Mouse (Mus musculus): ENCODE measurements around the gene Shc1. TPM values are rescaled to one million over a fixed set of nuclear protein-coding genes. Genes with fewer than 3 reads are reported as not detected.

Shc1 gene
- polyA plus RNA-seq, 1 experiment from 2014 or later: 14.3 TPM

DNA sequence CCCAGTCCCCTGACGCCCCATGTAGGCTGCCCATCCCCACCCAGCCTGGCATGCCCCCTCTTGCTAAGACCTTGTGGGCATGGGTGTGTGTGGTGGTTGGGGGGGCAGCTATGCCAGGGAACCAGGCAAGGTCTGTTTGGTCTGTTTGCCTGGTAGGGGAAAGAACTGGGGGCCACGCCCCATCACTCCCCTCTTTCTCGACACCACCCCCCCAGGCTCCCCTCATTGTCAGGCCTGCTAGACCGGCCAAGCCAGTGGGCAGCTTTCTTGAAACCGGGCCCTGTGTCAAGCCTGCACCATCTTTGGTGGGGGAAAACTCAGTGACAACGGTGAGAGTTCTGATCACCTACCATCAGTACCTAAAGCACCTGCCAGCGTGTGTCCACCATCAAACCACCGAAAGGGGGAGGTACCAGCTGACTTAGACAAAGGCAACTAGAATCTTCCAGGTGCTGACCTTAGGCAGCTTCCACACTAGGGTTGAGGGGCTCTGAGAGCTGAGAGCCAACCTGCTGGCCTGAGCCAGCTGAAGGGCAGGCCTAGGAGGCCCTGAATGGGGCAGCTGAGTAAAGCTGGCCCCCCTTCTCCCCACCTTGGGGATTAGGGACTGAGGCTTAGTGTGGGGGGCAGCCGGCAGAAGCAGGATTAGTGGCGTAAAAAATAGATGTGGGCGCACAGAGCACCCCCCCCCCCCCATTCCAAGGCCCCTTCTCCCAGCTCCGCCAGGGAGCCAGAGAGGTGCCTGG lies 33.7 kb upstream of the Shc1 start:
- Histone ChIP-seq H3K9me3 (no peaks in the 10 kb centered on the region), H3K4me3 (no peak overlapping the region), H3K4me1 (peaks cover 11% of the 10 kb centered on the region), H3K4me2 (replicated peaks) (no peak overlapping the region), H3K27ac (replicated peaks) (no peak overlapping the region), H3K27me3 (no peaks in the 10 kb centered on the region), H3K36me3 (no peaks in the 10 kb centered on the region), H3K9ac (replicated peaks) (no peak overlapping the region)
- no peak for ATAC-seq (replicated peaks)
- 49% methylated on average over 12 of the region's 12 CpGs for WGBS

DNA sequence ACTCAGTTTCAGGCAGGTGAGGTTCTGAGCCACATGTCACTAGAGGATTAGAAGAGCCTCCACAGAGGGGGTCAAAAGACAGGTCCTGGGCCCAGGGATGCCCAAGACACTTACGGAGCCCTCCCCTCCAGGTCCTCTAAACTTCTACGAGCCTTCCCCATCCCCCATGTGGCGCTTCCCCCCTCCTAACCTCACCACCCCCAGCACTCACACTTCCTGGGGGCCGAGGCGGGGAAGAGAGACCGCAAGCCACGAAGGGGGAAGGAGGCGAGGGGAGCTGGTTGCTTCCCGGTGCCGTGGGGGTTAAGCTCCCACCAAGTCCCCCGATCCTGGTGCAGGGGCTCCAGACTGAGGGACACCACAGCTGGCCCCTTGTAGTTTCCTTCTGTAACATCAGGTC lies 32.8 kb upstream of the Shc1 start:
- H3K9me3 ChIP-seq: no peaks in the 10 kb centered on the region
- H3K9ac ChIP-seq (replicated peaks): no peak overlapping the region
- no peak overlapping the region for H3K27ac ChIP-seq (replicated peaks)
- ATAC-seq (replicated peaks): no peak
- no peak overlapping the region for H3K4me3 ChIP-seq
- no peaks in the 10 kb centered on the region for H3K36me3 ChIP-seq
- 46% methylated on average over 11 of the region's 11 CpGs for WGBS
- no peaks in the 10 kb centered on the region for H3K27me3 ChIP-seq
- H3K4me1 ChIP-seq: peaks cover 15% of the 10 kb centered on the region
- no peak overlapping the region for H3K4me2 ChIP-seq (replicated peaks)

DNA sequence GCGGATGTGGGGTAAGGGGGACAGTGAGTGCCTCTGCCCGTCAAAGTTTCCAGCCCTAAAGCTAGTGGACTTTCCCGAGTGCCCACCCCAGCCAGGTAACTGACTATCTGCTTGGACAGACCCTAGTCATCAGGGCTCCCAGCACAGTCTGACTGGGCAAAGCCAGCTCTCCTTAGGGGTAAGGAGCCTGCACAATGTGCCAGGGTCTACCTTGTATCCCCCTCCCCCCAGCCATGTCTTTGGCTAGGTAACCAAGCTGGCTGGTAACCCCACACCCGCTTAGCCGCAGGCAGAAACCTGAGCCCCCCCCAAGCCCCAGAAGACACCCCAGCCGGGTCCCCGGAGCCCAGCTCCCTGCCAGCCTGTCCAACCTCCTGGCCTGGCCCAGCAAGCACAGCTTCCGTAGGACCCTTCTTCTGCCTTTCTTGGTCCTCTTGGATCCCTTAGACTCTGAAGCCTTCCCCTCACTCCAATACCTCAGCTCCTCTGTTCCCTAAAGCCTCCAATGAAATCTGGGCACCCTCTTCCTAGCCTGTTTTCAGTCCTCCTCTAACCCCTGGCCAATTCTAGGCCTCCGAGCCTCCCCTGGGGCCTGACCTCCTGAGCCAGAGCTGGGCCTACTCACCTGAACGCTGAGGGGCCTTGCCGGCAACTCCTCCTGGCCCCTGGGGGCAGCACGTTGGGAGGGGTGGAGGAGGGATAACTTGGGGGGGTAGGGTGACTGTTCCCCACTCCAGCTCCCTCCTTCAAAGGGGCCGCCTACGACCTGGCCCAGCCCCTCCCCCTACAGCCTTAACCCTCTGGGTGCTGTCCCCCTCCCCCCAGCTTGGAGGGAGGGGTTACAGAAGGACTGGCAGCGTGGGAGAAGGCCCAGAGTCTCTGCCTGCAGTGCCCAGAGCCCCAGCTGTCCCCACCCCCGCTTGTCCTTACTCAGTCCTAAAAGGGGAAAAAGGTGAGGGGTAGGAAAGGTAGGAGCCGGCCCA lies 31.5 kb upstream of the Shc1 start:
- Histone ChIP-seq H3K4me1 (peaks cover 27% of the 10 kb centered on the region), H3K9me3 (no peaks in the 10 kb centered on the region), H3K27me3 (no peaks in the 10 kb centered on the region), H3K4me3 (no peak overlapping the region), H3K36me3 (no peaks in the 10 kb centered on the region), H3K9ac (replicated peaks) (no peak overlapping the region), H3K4me2 (replicated peaks) (no peak overlapping the region), H3K27ac (replicated peaks) (no peak overlapping the region)
- ATAC-seq (replicated peaks): no peak
- 54% methylated on average over 17 of the region's 17 CpGs for WGBS

DNA sequence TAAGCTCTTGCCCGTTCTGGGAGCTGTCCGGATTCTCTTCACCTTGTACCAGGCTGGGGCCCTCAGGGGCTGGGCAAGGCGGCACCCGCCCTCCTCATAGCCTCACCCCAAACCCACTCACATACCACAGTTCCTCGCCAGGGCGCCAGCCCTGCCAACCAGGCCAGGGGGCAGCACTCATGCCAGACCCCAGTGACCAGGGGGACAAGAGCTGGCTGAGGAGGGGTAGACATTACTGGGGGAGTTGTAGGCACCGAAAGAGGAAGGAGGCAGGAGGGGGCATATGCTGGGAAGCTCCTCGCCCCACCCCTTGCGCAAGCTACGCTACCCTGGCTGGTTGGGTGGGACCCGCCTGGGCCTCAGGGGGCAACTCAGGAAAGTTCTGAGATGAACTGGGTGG lies 30.6 kb upstream of the Shc1 start:
- Histone ChIP-seq H3K36me3 (no peaks in the 10 kb centered on the region), H3K27me3 (no peaks in the 10 kb centered on the region; the same call in 1 of the 2 replicates), H3K4me3 (no peak overlapping the region), H3K4me1 (peaks cover 36% of the 10 kb centered on the region), H3K4me2 (replicated peaks) (no peak overlapping the region), H3K9ac (replicated peaks) (no peak overlapping the region), H3K9me3 (no peaks in the 10 kb centered on the region), H3K27ac (replicated peaks) (no peak overlapping the region)
- 78% methylated on average over 11 of the region's 11 CpGs for WGBS
- ATAC-seq (replicated peaks): no peak; the same call in 1 of the 2 replicates

DNA sequence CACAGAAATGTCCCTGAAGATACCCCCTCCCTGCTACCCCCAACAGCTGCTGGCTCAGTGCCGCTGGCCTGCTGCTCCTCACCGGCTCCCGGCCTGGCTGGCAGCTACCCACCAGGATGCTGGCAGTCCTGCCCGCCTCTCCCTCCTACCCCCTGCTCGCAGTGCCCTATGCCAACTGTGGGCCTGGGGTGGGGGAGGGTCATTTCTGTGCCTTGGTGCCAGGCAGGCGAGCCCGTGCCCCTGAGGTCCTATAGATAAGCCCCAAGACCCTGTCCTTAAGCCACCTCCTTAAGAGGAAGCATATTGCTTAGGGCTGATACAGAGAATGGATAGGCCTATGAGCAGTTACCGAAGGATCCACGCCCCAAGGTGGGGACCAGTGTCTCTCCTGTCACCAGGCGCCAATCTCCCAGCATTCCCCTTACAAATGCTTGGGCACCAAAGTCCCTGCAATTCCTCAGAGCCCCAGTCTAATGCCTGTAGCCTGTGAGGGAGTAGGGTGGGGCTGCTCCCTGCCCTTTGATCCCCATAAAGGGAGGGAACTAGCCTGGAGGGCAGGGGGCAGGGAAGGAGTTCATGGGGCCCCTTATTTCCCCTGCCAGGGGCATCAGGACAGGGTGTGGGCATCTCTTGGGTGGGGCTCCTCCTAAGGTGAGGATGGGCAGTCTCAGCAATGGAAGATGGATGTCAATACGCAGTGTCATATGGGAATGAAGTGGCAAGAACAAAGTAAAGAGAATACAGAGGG lies 29.9 kb upstream of the Shc1 start:
- Histone ChIP-seq H3K4me2 (replicated peaks) (no peak overlapping the region), H3K9ac (replicated peaks) (no peak overlapping the region), H3K9me3 (no peaks in the 10 kb centered on the region), H3K4me1 (peaks cover 41% of the 10 kb centered on the region), H3K36me3 (no peaks in the 10 kb centered on the region), H3K4me3 (no peak overlapping the region), H3K27ac (replicated peaks) (no peak overlapping the region), H3K27me3 (no peaks in the 10 kb centered on the region; the same call in 1 of the 2 replicates)
- peak; percentile 23; the same call in 1 of the 2 replicates for ATAC-seq (replicated peaks)
- whole genome bisulfite sequencing: 59% methylated on average over 11 of the region's 11 CpGs

DNA sequence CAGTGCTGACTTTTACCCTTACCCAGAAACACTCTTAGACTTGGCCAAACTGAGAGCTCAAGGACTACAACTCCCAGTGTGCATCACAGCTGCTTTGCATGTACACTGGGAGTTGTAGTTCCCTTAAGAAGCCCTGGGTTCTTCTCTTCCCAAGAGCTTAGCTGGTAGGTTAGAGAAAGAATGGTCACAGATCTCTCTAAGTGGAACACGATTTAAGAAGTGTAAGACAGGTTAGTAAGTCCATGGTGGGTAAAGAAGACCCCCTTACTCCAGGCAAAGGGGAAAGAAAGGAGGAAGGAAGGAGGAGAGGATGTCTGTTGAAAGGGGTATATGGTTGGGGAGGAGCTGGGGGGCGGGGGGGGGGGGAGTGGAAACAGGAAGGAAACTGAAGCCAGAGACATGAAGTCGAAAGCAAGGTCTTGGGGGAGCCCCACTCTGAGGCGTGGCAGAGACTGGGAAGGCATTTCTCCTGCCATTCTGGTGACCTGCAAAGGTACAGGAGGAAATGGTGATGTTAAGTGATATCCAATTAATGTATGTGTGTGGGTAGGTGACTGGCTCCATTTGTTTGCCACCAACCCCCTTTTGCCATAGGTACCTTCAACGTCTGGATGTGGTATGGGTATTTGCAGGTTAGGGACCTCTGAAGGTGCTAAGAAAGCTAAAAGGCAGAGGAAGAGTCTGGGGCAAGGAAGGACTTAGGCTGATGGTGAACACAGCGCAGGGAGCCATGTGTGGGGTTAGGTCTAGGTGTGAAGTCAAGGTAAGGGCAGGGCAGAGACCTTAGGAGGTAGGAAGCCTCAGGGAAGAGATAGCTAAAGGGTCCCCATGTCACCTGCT lies 29.1 kb upstream of the Shc1 start:
- 74% methylated on average over 5 of the region's 6 CpGs for WGBS
- peak; percentile 47 for ATAC-seq (replicated peaks)
- H3K4me3 ChIP-seq: no peak overlapping the region

DNA sequence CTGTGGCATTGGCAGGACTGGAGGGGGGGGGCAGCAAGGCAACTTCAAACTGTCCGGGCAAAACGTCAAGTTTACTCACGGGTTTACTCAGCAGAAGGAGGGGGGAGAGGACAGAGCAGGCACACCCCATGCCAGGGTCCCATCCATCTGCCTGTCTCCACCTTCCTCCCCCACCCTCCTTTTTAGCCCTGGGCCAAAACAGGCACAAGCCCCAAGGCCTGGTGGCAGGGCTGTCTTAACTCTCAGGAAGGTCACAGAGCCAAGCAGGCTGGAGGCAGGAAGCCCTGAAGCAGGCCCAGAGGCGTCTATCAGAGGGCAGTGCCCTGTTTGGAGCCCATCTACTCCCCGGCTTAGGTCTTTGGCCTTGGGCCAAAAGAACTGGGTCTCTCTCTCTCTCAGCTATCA lies 28.1 kb upstream of the Shc1 start:
- H3K9ac ChIP-seq (replicated peaks): no peak overlapping the region
- H3K4me1 ChIP-seq: peaks cover 57% of the 10 kb centered on the region
- no peak overlapping the region for H3K4me2 ChIP-seq (replicated peaks)
- ATAC-seq (replicated peaks): no peak
- H3K4me3 ChIP-seq: no peak overlapping the region
- no peak overlapping the region for H3K27ac ChIP-seq (replicated peaks)
- no peaks in the 10 kb centered on the region; the same call in 1 of the 2 replicates for H3K27me3 ChIP-seq
- H3K36me3 ChIP-seq: no peaks in the 10 kb centered on the region
- WGBS: 38% methylated on average over 5 of the region's 5 CpGs
- H3K9me3 ChIP-seq: no peaks in the 10 kb centered on the region

More for the DNA sequence above, 29.1 kb upstream of the Shc1 start:
- no peak overlapping the region for H3K27ac ChIP-seq (replicated peaks)
- no peaks in the 10 kb centered on the region for H3K9me3 ChIP-seq
- H3K36me3 ChIP-seq: no peaks in the 10 kb centered on the region
- no peak overlapping the region for H3K4me2 ChIP-seq (replicated peaks)
- peaks cover 47% of the 10 kb centered on the region for H3K4me1 ChIP-seq
- H3K9ac ChIP-seq (replicated peaks): no peak overlapping the region
- no peaks in the 10 kb centered on the region; the same call in 1 of the 2 replicates for H3K27me3 ChIP-seq

DNA sequence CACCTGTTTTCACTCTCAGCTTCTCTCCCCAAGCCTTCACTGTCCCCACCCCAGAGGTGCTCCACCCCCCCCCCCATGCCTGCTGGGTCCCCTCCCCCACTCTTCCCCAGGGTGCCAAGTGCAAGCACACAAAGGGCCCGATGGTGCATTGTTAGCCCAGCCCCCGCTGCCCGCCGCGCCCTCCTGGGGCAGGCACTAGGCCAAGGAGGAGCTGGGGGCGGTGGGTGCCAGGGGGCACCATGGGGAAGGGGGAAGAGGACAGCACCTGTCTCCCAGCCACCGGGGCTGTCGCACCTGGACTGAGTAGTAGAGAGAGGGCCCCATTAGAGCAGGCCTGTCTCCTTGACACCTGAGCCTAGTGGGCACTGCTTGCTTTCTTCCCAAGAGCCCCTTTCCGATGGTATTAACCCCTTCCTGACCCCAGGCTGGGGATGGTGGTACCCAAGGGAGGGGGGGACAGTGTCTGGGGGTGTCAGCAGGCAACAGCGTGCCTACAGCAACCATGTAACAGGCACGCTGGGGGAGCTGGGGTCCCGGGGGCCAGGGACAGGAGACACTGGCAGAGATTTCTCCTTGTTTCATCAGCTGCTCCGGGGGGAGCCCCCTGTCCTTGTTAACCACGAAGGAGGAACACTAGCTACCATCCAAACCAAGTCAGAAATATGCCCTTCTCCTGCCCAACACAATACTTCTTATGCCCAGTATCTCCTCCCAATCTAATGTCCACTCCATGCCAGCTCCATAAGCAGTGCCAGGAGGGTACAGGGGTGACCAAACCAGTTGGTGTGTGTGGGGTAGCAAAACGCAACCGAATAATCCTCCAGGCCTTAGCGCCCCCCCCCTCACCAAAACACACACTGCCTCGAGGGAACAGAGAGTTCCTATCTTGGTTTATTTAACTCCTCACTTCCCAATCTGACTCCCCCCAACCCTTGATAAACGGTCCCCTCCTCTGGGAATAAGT lies 27.3 kb upstream of the Shc1 start:
- Histone ChIP-seq H3K27me3 (peaks cover 2% of the 10 kb centered on the region; the same call in 1 of the 2 replicates), H3K9ac (replicated peaks) (0 out of 2 replicates have a peak overlapping the region, but pooled peaks have one; percentile 48), H3K36me3 (no peaks in the 10 kb centered on the region), H3K4me3 (peak overlapping the region; percentile 46), H3K9me3 (no peaks in the 10 kb centered on the region), H3K4me2 (replicated peaks) (peak overlapping the region; percentile 94), H3K27ac (replicated peaks) (no peak overlapping the region), H3K4me1 (peaks cover 64% of the 10 kb centered on the region)
- 8% methylated on average over 16 of the region's 19 CpGs for WGBS
- no peak for ATAC-seq (replicated peaks)

DNA sequence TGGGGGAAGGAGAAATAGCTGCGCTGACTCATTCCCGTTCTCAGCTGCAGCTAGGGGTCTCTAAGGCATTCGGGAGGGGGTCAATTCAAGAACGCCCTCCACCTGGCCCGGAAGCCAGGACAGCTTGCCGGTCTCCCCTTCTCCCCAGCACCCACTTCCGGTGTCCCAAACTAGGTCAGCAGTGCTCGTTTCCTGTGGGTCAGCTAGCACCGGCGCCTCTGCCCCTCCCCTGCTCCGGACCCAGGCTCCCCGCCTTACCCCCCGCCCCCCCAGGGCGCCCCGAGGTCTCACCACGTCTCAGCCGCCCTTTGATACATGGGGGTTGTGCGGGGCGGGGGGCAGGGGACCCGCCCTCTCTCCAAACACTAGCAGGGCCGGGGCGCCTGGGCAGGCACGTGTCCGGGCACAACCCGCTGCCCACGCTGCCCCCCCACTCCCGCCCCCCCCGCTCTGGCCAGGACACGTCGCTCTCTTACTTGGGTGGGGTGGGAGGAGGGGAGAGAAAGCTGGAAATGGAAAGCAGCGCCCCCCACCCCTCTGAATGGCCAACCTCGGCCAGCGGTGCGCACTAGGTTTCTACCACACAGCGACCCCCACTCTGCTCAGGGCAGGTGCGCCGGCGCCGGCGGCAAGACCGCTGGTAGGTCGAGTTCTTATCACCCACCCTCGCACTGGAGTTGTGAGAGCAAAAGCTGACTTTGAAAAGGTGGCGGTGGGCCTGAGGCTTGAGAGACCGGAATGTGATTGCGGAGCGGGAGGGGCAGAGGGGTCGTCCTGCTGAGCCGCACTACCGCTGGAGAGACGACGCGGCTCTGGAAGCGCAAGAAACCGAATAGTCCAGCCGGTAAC lies 26.4 kb upstream of the Shc1 start:
- Histone ChIP-seq H3K36me3 (no peaks in the 10 kb centered on the region), H3K4me2 (replicated peaks) (peak overlapping the region; percentile 94), H3K9me3 (no peaks in the 10 kb centered on the region), H3K9ac (replicated peaks) (peak overlapping the region; percentile 48), H3K4me1 (peaks cover 72% of the 10 kb centered on the region), H3K4me3 (peak overlapping the region; percentile 46), H3K27me3 (peaks cover 5% of the 10 kb centered on the region; the same call in 1 of the 2 replicates), H3K27ac (replicated peaks) (no peak overlapping the region)
- no peak for ATAC-seq (replicated peaks)
- 1% methylated on average over 55 of the region's 56 CpGs for WGBS
